Mouse (Mus musculus) brown adipose tissue, adult 24 weeks (tissue): ENCODE measurements around the gene Gfpt2. TPM values are rescaled to one million over a fixed set of nuclear protein-coding genes. Genes with fewer than 3 reads are reported as not detected.

Source experiments
- H3K27ac ChIP-seq: fragments of 200-500 bp; replicated peaks from 2 replicates; pipeline ENCODE4 v1.5.1; 2012; ENCODE audit warnings: low read depth, mild to moderate bottlenecking, low read length
- H3K4me1 ChIP-seq: fragments of 200-500 bp; 2 replicates; pipeline ENCODE4 v1.6.1; 2012; ENCODE audit warnings: low read length, mixed read lengths; ENCODE audit not compliant: control insufficient read depth, insufficient read depth, insufficient read length
- H3K4me3 ChIP-seq: fragments of 200-500 bp; 2 replicates; pipeline ENCODE4 v1.5.1; 2012; ENCODE audit warnings: low read depth, mild to moderate bottlenecking, low read length, moderate library complexity; ENCODE audit not compliant: insufficient read depth
- polyA plus RNA-seq: library from polyadenylated mRNA; stranded (reverse); fragments of >200 nt; gene quantifications from 2 replicates; pipeline ENCODE4 v1.2.4, GENCODE M21; 2012; ENCODE audit not compliant: missing spikeins, insufficient read depth, insufficient read length

Gfpt2 gene
- polyA plus RNA-seq, 1 experiment: 14.4 TPM

DNA sequence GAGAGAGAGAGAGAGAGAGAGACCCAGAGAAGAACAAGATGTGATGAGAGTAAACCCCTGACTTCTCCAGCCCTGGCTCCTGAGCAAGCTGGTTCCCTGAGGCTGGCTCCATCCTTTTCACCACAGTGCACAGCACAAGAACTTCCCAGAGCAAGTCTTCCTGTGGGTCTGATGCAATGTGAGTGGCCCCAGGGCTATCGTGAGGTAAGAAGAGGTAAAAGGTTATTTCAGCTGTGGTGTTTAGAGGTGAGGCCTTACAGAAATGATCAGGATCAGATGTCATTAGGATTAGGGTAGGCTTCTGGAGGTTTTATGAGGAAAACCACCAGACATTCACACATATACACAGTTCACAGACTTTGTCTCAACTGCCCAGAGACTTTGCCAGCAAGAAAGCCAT, 47.9 kb downstream of the Gfpt2 start:
- Histone ChIP-seq H3K27ac (no peak overlapping the region), H3K4me3 (no peak overlapping the region), H3K4me1 (no peaks in the 10 kb centered on the region)

DNA sequence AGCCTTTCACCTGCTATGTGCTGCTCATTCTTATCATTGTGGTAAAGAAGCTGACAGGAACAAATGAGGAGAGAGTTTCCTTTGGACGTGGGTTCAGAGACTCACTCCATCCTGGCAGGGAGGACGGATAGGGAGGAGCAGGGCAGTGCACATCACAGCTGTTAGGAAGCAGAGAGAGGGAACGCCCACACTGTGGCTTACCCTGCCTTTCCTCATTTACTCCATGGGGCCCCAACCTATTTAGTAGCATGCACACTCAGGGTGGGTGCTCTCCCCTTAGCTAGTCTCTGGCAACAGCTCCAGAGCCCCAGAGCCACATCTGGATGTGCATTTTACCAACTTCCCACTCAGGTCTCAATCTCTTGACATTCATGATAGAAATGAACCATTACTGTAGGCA, 48.7 kb downstream of the Gfpt2 start:
- H3K4me3 ChIP-seq: no peak overlapping the region
- H3K4me1 ChIP-seq: no peaks in the 10 kb centered on the region
- no peak overlapping the region for H3K27ac ChIP-seq

DNA sequence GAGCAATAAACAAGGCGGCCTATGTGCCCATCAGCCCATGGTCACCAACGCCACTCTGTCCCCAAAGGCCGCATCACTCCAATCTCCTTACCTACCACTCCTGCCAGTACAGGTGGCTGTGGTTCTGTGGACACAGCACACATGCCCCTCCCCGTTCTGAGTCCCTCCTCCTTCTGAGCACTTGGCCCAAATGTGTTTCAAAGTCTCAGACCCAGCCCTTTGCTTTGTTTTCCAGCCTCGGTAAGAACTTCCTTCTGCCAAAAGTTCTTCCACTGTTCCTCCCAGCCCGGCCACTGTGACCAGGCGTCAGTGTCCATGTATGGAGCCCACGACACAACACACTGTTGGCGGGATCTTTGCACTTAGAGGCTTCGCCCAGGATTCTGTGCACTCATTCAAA, 50.3 kb downstream of the Gfpt2 start:
- no peak overlapping the region for H3K4me3 ChIP-seq
- peaks cover 4% of the 10 kb centered on the region; the same call in 1 of the 2 replicates for H3K4me1 ChIP-seq

DNA sequence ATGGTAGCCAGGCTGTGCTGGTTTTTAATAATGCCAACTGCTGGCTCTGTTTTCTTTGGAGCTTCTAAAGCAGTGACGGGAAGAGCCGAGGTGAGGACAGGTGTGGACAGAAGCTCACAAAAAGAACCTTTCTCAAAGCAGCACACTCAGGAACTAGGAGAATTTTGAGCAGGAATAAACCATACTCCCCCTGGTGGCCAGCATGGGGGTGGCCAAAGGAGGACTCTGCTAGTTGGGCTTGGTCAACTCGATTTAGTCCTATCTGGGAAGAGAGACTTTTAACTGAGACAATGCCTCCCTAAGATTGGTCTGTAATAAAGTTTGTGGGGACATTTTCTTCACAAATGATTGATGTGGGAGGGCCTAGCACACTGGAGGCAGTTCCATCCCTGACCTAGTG, 51.0 kb downstream of the Gfpt2 start:
- Histone ChIP-seq H3K4me1 (peaks cover 4% of the 10 kb centered on the region; the same call in 1 of the 2 replicates), H3K27ac (no peak overlapping the region), H3K4me3 (no peak overlapping the region)

More for the DNA sequence above, 50.3 kb downstream of the Gfpt2 start:
- no peak overlapping the region for H3K27ac ChIP-seq

DNA sequence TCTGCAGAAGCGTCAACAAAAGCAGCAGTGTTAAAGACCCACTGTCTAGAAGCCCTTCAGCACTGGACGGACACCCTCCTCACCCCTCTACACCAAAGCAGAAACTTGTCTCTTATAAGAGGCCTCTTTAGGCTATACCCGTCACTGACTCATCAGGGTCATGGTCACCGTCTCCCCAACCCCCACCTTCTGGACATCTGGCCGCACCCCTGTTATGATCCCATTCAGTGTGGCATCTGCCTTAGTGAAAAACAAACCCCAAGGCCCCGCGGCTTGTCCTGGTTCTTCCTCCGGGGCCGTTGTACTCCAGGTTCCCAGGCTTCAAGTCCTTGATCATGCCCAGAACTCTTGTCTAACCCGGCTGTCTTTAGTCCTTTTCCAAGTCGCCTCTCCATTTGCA, 52.0 kb downstream of the Gfpt2 start:
- Histone ChIP-seq H3K27ac (no peak overlapping the region), H3K4me3 (peak overlapping the region; percentile 60), H3K4me1 (peaks cover 4% of the 10 kb centered on the region; the same call in 1 of the 2 replicates)

DNA sequence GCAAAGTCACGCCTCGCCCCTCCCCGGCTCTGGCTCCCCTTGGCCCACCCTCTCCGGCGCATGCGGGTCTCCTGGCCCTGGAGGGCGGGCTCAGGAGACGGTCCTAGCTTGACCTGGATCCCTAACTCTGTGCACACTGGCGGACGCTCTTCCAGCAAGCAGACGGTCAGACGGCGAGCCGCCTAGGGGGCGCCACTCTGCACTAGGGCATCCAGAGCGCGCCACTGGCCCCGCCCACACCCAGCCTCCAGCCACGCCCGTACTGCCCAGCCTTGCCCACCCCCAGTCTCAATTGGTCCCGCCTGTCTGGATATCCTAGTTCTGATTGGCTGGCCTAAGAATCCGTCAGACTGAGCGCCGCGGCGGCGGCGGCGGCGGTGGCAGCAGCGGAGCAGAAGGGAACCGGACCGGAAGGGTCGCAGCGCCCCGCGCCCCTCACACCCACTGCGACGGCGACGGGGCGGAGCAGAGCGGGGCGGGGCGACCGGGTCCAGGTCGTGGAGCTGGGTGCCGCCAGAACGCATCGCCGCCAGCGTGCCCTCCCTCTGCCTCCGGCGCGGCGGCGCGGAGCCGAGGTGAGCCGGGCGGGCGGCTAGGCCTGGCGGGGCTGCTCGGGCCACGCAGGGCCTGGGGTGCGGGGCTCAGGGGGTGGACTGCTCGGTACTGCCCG, 52.6 kb downstream of the Gfpt2 start, which contains the start of gene Mapk9:
TSS of gene Mapk9 (plus strand) at position 351 of the 670 bp plus-strand sequence.
- H3K27ac ChIP-seq: 0 out of 2 replicates have a peak within 1 kb of the TSS, but pooled peaks have one; percentile 7
- H3K4me1 ChIP-seq: peaks cover 4% of the 10 kb centered on the region; the same call in 1 of the 2 replicates
- H3K4me3 ChIP-seq: peak within 1 kb of the TSS; percentile 68

DNA sequence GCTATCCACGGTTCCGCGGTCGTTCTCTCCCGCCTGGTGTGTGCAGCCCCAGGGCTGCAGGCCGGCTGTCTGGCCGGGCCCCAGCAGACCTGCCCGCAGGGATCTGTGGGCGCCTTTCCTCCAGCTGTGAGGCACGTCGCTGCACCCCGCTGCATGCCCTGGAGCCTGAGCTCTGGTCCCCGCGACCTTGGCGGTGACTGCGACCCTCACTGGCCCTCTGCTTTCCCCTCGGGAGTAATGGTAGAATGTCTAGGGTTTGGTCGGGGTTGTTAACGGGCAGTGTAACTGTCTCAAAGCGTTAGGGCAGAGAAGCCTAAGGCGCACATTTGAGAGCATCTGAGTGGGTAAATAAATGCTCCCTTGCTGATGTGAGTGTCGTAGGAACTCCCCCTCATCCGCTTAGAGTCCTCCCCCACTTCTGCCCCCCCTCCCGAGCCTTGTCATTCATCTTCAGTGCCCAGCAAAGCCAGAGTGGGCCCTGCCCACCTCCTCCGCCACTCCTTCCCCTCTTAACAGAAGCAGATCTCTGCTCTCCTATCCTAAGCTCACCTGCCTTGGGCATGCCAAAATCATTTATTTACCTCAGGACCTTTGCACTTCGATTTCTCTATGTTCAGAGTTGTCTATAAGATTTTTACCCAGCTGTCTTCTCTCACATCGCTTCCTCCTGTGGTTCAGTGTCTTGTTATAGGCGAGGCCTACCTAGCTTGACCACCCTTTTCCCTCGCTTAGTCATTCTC, 53.3 kb downstream of the Gfpt2 start:
- 0 out of 2 replicates have a peak overlapping the region, but pooled peaks have one; percentile 7 for H3K27ac ChIP-seq
- peaks cover 4% of the 10 kb centered on the region; the same call in 1 of the 2 replicates for H3K4me1 ChIP-seq
- peak overlapping the region; percentile 68 for H3K4me3 ChIP-seq

DNA sequence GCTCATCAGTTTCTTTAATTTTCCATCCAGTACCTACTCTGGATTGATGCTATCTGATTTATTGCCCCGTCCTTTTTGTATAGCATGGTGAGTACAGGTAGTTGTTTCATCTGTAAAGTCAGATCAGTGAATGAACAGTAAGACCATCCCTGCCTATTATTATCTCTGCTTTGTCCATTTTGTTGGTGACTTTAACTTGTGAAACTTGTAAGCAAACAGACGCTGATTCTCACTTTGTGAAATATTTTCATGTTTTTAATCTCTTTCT, 53.8 kb downstream of the Gfpt2 start:
- Histone ChIP-seq H3K27ac (no peak overlapping the region), H3K4me3 (peak overlapping the region; percentile 68; the same call in 1 of the 2 replicates), H3K4me1 (peaks cover 4% of the 10 kb centered on the region; the same call in 1 of the 2 replicates)

DNA sequence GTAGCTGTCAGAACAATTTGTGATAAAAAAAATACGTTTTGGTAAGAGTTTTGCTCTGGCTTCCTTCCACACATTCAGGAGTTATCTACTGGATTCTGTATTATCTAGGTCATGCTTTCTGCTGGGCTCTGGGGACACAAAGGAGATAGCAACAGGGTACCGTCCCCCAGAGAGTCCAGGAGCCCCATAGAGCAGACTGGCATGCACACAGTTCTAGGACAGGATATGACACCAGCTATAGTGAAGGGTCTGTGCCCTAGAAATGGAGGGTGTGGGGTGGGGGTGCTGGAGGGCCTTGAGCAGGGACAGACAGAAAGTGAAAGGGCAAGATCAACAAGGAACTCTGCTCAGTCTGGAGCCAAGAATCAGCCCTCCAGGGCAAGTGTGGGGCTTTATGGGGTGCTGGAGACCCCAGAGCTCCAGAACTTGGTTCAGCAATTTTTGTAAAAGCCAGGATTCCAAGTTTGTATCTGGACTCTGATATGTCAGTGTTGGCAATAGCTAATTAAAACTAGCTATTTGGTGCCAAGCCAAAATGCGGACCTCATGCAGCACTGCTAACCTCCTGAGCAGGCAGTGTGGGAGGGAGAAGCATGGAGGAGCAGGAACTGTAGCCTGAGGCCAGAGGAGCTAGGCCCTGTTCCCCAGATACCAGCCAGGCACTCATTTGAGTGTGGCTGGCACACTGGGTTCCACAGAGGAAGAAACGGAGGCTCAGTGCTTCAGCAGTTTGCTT, 54.3 kb downstream of the Gfpt2 start:
- H3K27ac ChIP-seq: no peak overlapping the region
- H3K4me1 ChIP-seq: peaks cover 4% of the 10 kb centered on the region; the same call in 1 of the 2 replicates
- peak overlapping the region; percentile 18; the same call in 1 of the 2 replicates for H3K4me3 ChIP-seq

DNA sequence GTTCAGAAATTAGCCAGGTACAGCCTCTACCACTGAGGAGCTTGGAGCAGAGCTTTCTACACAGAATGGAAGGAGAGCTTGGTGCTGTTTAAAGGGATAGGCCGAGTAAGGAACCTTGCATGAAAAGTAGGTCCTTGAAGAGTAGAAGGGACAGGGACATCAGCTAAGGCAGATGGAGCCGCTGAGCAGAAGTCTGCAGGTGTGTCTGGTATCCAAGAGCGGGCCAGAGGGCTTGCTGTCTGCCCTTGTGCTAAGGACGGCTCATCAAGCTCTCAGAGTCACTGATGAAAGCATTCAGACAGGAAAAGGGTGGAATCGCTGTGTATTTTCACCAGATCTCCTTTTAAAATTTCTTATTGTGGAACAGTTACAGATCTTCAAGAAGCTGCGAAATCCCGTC, 56.4 kb downstream of the Gfpt2 start:
- Histone ChIP-seq H3K4me1 (peaks cover 4% of the 10 kb centered on the region; the same call in 1 of the 2 replicates), H3K27ac (no peak overlapping the region), H3K4me3 (no peak overlapping the region)

DNA sequence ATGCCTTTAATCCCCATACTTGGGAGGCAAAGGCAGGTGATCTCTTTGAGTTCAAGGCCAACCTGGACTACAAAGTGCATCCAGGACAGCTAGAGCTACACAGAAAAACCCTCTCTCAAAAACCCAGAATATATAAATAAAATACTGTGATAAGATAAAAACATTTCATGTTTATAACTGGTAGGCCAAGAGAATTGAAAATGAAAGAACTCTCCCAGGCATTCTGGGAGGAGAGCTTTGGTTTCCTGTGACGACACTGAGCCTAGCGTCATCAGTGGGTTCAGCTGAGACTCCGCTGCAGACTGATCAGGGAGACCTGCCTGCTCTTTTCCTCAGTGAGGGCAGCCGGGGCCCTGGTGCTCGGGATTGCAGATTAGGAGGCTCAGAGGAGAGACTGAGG, 61.2 kb downstream of the Gfpt2 start:
- H3K27ac ChIP-seq: no peak overlapping the region
- H3K4me1 ChIP-seq: no peaks in the 10 kb centered on the region; the same call in 1 of the 2 replicates
- no peak overlapping the region for H3K4me3 ChIP-seq

DNA sequence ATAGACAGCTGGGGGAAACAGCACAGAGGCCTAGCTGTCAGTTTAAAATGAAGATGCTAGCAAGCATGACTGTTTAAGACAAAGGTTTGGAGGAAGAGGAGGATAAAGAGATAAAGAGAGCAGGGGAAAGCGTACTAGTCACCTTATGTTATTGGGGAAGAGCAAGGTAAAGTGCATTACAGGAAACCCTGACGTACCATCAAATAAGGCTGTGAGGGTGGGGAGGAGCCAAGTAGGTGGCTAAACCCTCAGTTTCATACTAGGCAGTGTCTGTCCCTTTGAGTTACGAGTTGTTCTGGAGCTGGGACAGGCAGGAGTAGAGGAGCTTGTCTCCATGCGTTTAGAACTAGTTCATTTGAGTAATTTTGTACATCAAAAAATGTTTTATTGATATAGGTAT, 67.2 kb downstream of the Gfpt2 start:
- Histone ChIP-seq H3K27ac (no peak overlapping the region), H3K4me1 (no peaks in the 10 kb centered on the region), H3K4me3 (no peak overlapping the region)

DNA sequence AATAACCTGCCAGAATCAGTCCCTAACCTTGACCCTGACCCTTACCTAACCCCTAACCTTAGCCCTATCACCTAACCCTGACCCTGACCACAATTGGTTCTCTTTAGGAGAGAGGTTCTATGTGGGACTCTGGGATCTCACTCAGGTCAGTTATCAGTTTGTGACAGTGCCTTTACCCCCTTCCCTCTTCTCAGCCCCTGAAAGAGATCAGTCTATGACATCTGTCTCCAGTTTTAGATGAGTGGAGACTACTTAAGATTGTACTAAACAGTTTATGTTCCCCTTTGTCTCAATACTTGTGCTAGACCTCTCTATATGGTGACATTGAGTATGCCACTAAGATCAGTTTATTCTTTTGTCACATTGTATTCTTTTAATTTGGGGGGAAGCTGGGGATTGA, 69.9 kb downstream of the Gfpt2 start:
- H3K4me1 ChIP-seq: no peaks in the 10 kb centered on the region
- no peak overlapping the region for H3K4me3 ChIP-seq
- H3K27ac ChIP-seq: no peak overlapping the region

DNA sequence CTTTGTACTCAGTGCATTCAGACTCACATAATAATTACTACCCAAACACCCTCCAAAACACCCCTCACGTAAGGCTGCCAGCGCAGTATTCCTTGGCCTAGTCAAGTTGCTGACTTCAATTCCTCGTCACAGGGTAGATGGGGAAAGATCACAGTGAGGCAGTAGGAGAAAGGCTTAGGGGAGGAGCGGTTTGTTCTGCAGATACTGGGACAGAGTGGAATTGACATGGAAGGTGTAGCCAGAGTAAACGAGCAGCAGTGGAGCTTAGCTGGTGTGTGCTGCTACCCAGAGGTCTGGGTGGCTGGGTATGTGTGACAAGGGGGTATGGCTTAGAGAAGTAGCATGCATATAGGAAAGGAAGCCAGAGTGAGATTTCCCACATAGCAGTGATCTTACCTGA, 73.3 kb downstream of the Gfpt2 start:
- no peak overlapping the region for H3K27ac ChIP-seq
- no peaks in the 10 kb centered on the region for H3K4me1 ChIP-seq
- H3K4me3 ChIP-seq: no peak overlapping the region

DNA sequence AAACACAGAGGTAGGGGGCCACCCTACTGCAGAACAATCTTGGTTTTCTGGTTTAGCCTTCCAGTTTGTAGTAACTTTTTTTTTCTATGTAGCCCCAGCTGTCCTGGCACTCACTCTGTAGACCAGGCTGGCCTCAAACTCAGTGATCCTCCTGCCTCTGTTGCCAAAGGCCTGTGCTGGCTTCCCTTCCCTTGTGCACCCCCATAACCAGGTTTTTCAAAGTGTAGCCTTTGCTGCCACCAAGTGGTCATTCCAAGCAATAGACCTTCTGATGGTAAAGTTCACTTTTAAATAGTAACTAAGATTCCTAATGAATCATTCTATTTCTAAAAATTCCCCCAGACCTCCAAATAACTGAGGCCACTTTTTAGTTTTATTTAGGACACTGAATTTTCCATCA, 75.8 kb downstream of the Gfpt2 start:
- H3K4me3 ChIP-seq: no peak overlapping the region
- no peaks in the 10 kb centered on the region for H3K4me1 ChIP-seq
- H3K27ac ChIP-seq: no peak overlapping the region
